Mouse (Mus musculus): ENCODE data around the gene Gpr62. TPM values are rescaled to one million over a fixed set of nuclear protein-coding genes. Genes with fewer than 3 reads are reported as not detected.

Gpr62 gene
- polyA plus RNA-seq, 1 experiment from 2014 or later: 0.12 TPM

Other genes starting within 250 kb of the Gpr62 start
- 0.15 TPM in 1 of 2 replicates, not detected in the other for gene Tlr9, start 243.3 kb downstream of the Gpr62 start, polyA plus RNA-seq (2014; fragmentation: Nextera tagmentation; extraction: Ambion mirVana)
- gene Alas1, start 217.3 kb downstream of the Gpr62 start, polyA plus RNA-seq (2014; fragmentation: Nextera tagmentation; extraction: Ambion mirVana): 91.0 and 91.4 TPM in 2 replicates
- 29.4 and 30.9 TPM in 2 replicates for gene Poc1a, start 184.9 kb downstream of the Gpr62 start, polyA plus RNA-seq (2014; fragmentation: Nextera tagmentation; extraction: Ambion mirVana)
- 16.1 and 17.0 TPM in 2 replicates for gene Dusp7, start 97.3 kb downstream of the Gpr62 start, polyA plus RNA-seq (2014; fragmentation: Nextera tagmentation; extraction: Ambion mirVana)
- 867 and 874 TPM in 2 replicates for gene Rpl29, start 36.5 kb downstream of the Gpr62 start, polyA plus RNA-seq (2014; fragmentation: Nextera tagmentation; extraction: Ambion mirVana)
- 29.9 and 30.4 TPM in 2 replicates for gene Acy1, start 27.6 kb downstream of the Gpr62 start, polyA plus RNA-seq (2014; fragmentation: Nextera tagmentation; extraction: Ambion mirVana)
- gene Abhd14b, start 18.5 kb downstream of the Gpr62 start, polyA plus RNA-seq (2014; fragmentation: Nextera tagmentation; extraction: Ambion mirVana): 3.9 and 4.5 TPM in 2 replicates
- gene Abhd14a, start 18.3 kb downstream of the Gpr62 start, polyA plus RNA-seq (2014; fragmentation: Nextera tagmentation; extraction: Ambion mirVana): 30.8 and 34.5 TPM in 2 replicates
- gene Pcbp4, start 12.6 kb downstream of the Gpr62 start, polyA plus RNA-seq (2014; fragmentation: Nextera tagmentation; extraction: Ambion mirVana): 219 and 256 TPM in 2 replicates
- gene Rrp9, start 10.0 kb upstream of the Gpr62 start, polyA plus RNA-seq (2014; fragmentation: Nextera tagmentation; extraction: Ambion mirVana): 38.2 and 44.4 TPM in 2 replicates
- gene Parp3, start 11.0 kb upstream of the Gpr62 start, polyA plus RNA-seq (2014; fragmentation: Nextera tagmentation; extraction: Ambion mirVana): 1.1 and 1.2 TPM in 2 replicates
- not detected in 2 replicates for gene Iqcf1, start 34.0 kb upstream of the Gpr62 start, polyA plus RNA-seq (2014; fragmentation: Nextera tagmentation; extraction: Ambion mirVana)
- gene Iqcf5, start 48.6 kb upstream of the Gpr62 start, polyA plus RNA-seq (2014; fragmentation: Nextera tagmentation; extraction: Ambion mirVana): not detected in 2 replicates
- gene Iqcf3, start 95.7 kb upstream of the Gpr62 start, polyA plus RNA-seq (2014; fragmentation: Nextera tagmentation; extraction: Ambion mirVana): not detected in 2 replicates
- gene Iqcf4, start 105.1 kb upstream of the Gpr62 start, polyA plus RNA-seq (2014; fragmentation: Nextera tagmentation; extraction: Ambion mirVana): not detected in 2 replicates
- not detected in 2 replicates for gene Iqcf6, start 160.6 kb upstream of the Gpr62 start, polyA plus RNA-seq (2014; fragmentation: Nextera tagmentation; extraction: Ambion mirVana)
- gene Grm2, start 190.1 kb upstream of the Gpr62 start, polyA plus RNA-seq (2014; fragmentation: Nextera tagmentation; extraction: Ambion mirVana): 15.5 and 16.4 TPM in 2 replicates
- 24.6 and 27.1 TPM in 2 replicates for gene Tex264, start 220.0 kb upstream of the Gpr62 start, polyA plus RNA-seq (2014; fragmentation: Nextera tagmentation; extraction: Ambion mirVana)